Mouse (Mus musculus) kidney, adult 2 months (tissue): ENCODE measurements at regions not wholly inside any gene's neighbourhood (a gene's known extent, or its start where the extent isn't known, plus 50 kb on each side); places are given as distances from the start of the nearest gene placed in this dataset.

Experiments
- DNase-seq: peaks from one replicate; pipeline ENCODE4 v3.0.0; 2021
- H3K27ac ChIP-seq: fragments of 200-500 bp; 2 replicates; pipeline ENCODE4 v1.5.1; 2012; ENCODE audit warnings: low read depth, low read length, control low read depth, inconsistent platforms; ENCODE audit not compliant: insufficient read depth
- H3K27me3 ChIP-seq: fragments of 200-500 bp; replicated peaks from 2 replicates; pipeline ENCODE4 v1.6.1; 2012; ENCODE audit warnings: mild to moderate bottlenecking, moderate library complexity, low read length, inconsistent platforms; ENCODE audit not compliant: control insufficient read depth, insufficient read depth
- H3K36me3 ChIP-seq: fragments of 200-500 bp; 2 replicates; pipeline ENCODE4 v1.6.1; 2012; ENCODE audit warnings: mild to moderate bottlenecking, moderate library complexity, low read length, inconsistent platforms; ENCODE audit not compliant: control insufficient read depth, insufficient read depth
- H3K4me1 ChIP-seq: fragments of 200-500 bp; 2 replicates; pipeline ENCODE4 v1.6.1; 2011; ENCODE audit warnings: low read length; ENCODE audit not compliant: control insufficient read depth, insufficient read depth
- H3K4me3 ChIP-seq: fragments of 200-500 bp; 2 replicates; pipeline ENCODE4 v1.5.1; 2011; ENCODE audit warnings: mild to moderate bottlenecking, low read depth, low read length, control low read depth; ENCODE audit not compliant: insufficient read depth
- CTCF ChIP-seq: fragments of 200-500 bp; conservative IDR thresholded peaks from 2 replicates; pipeline ENCODE4 v1.5.1; 2011; ENCODE audit warnings: low read depth, mild to moderate bottlenecking, control low read depth, low read length, moderate library complexity, mixed read lengths; ENCODE audit not compliant: insufficient read depth, insufficient read length
- POLR2A ChIP-seq: fragments of 200-500 bp; IDR thresholded peaks from one replicate; pipeline ENCODE4 v1.6.1; 2011; ENCODE audit warnings: low read depth, low read length, control low read depth
- WGBS: fragments of 180-500 bp; shearing (Covaris S2); methylation state at CpG from one replicate; pipeline ENCODE4 v1.1.7; 2018; 5-methylcytosine and 5-hydroxymethylcytosine counted together

- Histone ChIP-seq H3K4me1 (no peaks in the 10 kb centered on the region), H3K36me3 (no peaks in the 10 kb centered on the region), H3K4me3 (peak overlapping the region; percentile 19), H3K27ac (no peak overlapping the region), H3K27me3 (no peaks in the 10 kb centered on the region)
- DNase-seq = peak; percentile 91
- WGBS = 2% methylated on average over 13 of the region's 13 CpGs
- TF ChIP-seq POLR2A = no peak
- no peak for TF ChIP-seq CTCF
Observed at GRCm38 (mm10) chr13:107469491-107470276, 447.8 kb upstream of the Kif2a start.

DNA sequence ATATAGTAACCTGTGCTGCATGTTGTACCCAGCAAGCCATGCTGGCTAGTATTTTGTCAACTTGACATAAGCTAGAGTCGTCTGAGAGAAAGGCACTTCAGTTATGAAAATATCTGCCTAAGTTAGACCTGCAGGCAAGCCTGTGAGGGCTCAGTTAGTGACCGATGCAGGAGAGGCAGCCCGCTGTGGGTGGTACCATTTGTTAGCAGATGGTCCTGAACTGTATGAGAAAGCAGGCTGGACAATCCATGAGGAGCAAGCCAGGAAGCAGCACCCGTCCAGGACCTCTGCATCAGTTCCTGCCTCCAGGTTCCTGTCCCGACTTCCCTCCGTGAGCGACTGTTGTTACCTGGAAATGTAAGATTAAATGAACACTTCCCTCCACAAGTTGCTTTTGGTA, 440.9 kb upstream of the Kif2a start:
- peaks cover 4% of the 10 kb centered on the region; the same call in 1 of the 2 replicates for H3K4me1 ChIP-seq
- no peak for TF ChIP-seq CTCF
- 89% methylated on average over 7 of the region's 7 CpGs for WGBS
- no peak for DNase-seq
- no peaks in the 10 kb centered on the region for H3K27me3 ChIP-seq
- H3K36me3 ChIP-seq = no peaks in the 10 kb centered on the region
- H3K4me3 ChIP-seq = no peak overlapping the region
- H3K27ac ChIP-seq = no peak overlapping the region

DNA sequence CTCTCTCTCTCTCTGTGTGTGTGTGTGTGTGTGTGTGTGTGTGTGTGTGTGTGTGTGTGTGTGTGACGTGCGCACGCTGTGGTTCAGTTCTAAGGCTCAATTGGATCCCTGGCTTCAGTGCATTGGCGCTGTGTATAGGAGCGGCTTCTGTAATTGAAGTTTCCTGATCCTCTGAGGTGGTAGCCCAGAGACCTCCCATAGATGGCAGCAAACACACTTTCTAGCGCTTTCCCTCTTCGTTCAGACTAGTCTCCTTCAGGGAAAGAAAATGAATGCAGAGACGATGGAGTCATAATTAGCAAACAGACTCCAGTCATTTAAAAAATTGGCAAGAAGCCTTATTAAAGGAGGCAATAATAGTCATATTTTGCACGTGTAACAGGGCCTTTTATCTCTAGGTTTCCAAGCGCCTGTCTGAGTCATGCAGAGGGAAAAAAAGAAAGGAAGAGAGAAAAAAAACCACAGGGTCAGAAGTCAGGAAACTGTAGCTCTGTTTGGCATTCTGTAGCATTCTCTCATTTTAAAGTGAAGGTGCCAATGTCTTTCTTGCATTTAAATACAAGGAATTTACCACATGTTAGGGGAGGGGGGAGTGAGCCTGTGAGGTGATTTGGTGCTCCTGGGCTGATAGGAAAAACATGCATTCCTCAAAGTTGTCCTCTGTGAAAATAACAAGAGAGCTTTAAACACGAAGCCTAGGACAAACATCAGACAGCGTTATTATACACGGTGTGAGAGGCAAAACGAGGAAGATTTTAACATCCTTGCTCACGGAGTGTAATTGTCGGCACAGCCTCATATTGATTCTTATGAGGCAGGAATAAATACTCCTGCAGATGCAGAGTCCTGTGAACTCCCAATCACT, 439.4 kb upstream of the Kif2a start:
- DNase-seq = peak; percentile 78
- Histone ChIP-seq H3K27me3 (no peaks in the 10 kb centered on the region), H3K4me3 (no peak overlapping the region), H3K27ac (no peak overlapping the region), H3K4me1 (peaks cover 4% of the 10 kb centered on the region; the same call in 1 of the 2 replicates), H3K36me3 (no peaks in the 10 kb centered on the region)
- 11% methylated on average over 16 of the region's 16 CpGs for WGBS
- TF ChIP-seq POLR2A = no peak
- peak; percentile 80 for TF ChIP-seq CTCF

DNA sequence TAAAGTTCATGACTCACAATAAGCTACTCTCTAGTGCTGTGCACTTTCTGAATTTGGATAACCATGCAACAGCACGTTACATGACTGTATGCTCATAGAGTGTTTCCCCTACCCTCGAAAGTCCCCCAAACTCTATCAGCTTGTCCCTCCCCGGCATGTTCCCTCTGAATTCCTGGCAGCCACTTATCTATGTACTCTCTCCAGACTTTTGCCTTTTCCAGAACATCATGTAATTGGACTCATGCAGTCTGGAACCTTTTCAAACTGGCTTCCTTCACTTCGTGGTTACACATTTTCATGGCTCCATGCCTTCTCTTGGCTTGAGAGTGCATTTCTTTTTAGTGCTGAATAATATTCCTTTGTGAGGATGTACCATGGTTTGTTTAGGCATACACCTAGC, 436.8 kb upstream of the Kif2a start:
- H3K4me1 ChIP-seq = peaks cover 4% of the 10 kb centered on the region; the same call in 1 of the 2 replicates
- DNase-seq = no peak
- no peaks in the 10 kb centered on the region for H3K27me3 ChIP-seq
- no peaks in the 10 kb centered on the region for H3K36me3 ChIP-seq
- TF ChIP-seq POLR2A = no peak
- TF ChIP-seq CTCF = no peak
- 81% methylated on average over 4 of the region's 4 CpGs for WGBS
- H3K4me3 ChIP-seq = no peak overlapping the region
- no peak overlapping the region for H3K27ac ChIP-seq

DNA sequence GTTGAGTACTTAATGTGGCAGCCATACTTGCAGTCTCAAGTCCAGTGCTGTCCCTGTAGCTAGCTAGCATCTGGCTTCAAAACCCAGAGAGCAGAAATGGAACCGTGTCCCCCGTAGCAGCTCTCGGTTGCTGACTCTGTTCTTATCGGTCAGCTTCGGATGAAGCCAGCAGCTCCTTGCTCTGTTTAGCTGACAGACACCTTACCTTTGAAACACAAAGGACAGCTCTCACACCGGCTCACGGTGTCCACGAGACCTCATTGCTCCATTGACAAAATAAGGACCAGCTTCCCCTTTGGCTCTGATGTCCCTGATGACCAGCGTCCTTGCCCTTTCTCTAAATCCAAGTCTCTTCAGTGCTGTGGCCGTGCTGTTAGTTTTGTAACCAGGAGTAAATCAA, 435.3 kb upstream of the Kif2a start:
- no peak overlapping the region for H3K4me3 ChIP-seq
- 85% methylated on average over 10 of the region's 10 CpGs for whole genome bisulfite sequencing
- no peak overlapping the region for H3K27ac ChIP-seq
- DNase-seq = no peak
- no peaks in the 10 kb centered on the region for H3K36me3 ChIP-seq
- peaks cover 4% of the 10 kb centered on the region; the same call in 1 of the 2 replicates for H3K4me1 ChIP-seq
- TF ChIP-seq POLR2A = no peak
- no peak for TF ChIP-seq CTCF
- H3K27me3 ChIP-seq = no peaks in the 10 kb centered on the region

DNA sequence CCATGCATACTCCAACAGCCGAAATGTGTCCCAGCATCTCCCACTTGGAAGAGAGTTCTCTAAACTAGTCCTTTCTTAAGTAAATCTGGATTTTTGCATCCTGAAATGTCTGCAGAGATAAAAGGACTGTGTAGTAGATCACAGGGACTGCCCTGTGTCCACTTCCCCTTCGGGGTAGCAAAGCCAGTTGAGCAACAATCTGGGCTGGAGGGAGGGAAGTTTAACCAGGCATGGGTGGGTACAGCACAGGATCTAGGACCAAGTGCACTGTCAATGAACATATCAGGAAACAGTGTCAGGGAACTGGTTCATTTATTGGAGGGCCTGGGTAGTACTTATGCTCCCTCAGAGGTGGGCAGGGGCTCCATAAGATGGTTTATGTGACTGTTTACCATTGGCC, 434.5 kb upstream of the Kif2a start:
- 65% methylated on average over 2 of the region's 2 CpGs for WGBS
- no peak for DNase-seq
- Histone ChIP-seq H3K36me3 (no peaks in the 10 kb centered on the region), H3K4me1 (peaks cover 1% of the 10 kb centered on the region; the same call in 1 of the 2 replicates), H3K4me3 (no peak overlapping the region), H3K27ac (no peak overlapping the region), H3K27me3 (no peaks in the 10 kb centered on the region)
- TF ChIP-seq POLR2A (no peak), CTCF (no peak)

DNA sequence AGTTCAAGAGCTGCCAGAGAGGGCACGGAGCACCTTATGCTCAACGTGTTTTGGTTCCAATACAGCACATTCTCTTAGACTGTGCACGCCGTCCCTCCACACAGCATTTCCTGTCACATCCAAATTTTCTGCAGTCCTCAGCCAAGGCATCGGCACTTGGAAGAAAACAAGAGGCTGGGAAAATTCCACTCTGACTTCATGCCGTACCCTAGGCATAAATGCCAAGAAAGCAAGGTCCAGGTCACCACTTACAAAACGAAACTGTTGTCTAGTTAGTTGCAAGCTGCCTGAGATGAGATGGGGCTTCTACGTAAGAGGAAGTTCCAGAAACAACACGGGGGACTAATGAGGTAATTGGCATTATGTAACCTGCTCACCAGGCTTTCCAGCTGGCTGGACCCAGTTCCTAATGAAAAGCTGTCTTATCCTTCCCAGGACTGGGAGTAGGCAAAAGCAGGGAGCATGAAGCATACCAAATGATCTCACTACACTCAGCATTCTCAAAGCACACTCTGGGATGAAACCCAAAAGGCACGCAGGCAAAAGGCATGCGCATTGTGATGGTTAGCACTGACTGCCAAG, 427.8 kb upstream of the Kif2a start:
- Histone ChIP-seq H3K4me1 (peaks cover 4% of the 10 kb centered on the region; the same call in 1 of the 2 replicates), H3K4me3 (peak overlapping the region; percentile 25), H3K36me3 (no peaks in the 10 kb centered on the region), H3K27me3 (no peaks in the 10 kb centered on the region), H3K27ac (peak overlapping the region; percentile 20)
- WGBS = 19% methylated on average over 11 of the region's 11 CpGs
- peak; percentile 90 for DNase-seq
- TF ChIP-seq CTCF (no peak), POLR2A (no peak)
